Mouse (Mus musculus) neural tube, embryonic 13.5 days (tissue): ENCODE data around the gene Srd5a1. TPM values are rescaled to one million over a fixed set of nuclear protein-coding genes. Genes with fewer than 3 reads are reported as not detected.
"Not testable (repeated sequence)": the region's sequence is repeated elsewhere in the genome, so short reads cannot be mapped to it uniquely, and the experiment has no call there.

Experiments
- ATAC-seq: fragments of 200-750 bp; cut with Nextera tagmentation; 2 replicates; pipeline ENCODE4 v1.8.0; 2017; ENCODE audit warnings: low read depth, mild to moderate bottlenecking, moderate TSS enrichment, moderate library complexity
- H3K27ac ChIP-seq: fragments of 300-500 bp; sonication (generic); replicated peaks from 2 replicates; pipeline ENCODE4 v1.5.1; 2015; ENCODE audit warnings: moderate library complexity, mild to moderate bottlenecking, inconsistent platforms
- H3K27me3 ChIP-seq: fragments of 300-500 bp; sonication (generic); 2 replicates; pipeline ENCODE4 v1.6.1; 2015; ENCODE audit warnings: mild to moderate bottlenecking, inconsistent platforms
- H3K36me3 ChIP-seq: fragments of 300-500 bp; sonication (generic); 2 replicates; pipeline ENCODE4 v1.6.1; 2015; ENCODE audit warnings: mild to moderate bottlenecking, inconsistent platforms
- H3K4me1 ChIP-seq: fragments of 300-500 bp; sonication (generic); replicated peaks from 2 replicates; pipeline ENCODE4 v1.6.1; 2015; ENCODE audit warnings: inconsistent platforms
- H3K4me2 ChIP-seq: fragments of 300-500 bp; sonication (generic); 2 replicates; pipeline ENCODE4 v1.6.1; 2015; ENCODE audit warnings: inconsistent platforms, mild to moderate bottlenecking, moderate library complexity
- H3K4me3 ChIP-seq: fragments of 300-500 bp; sonication (generic); 2 replicates; pipeline ENCODE4 v1.5.1; 2015; ENCODE audit warnings: mild to moderate bottlenecking, inconsistent platforms
- H3K9ac ChIP-seq: fragments of 300-500 bp; sonication (generic); 2 replicates; pipeline ENCODE4 v1.6.1; 2015; ENCODE audit warnings: moderate library complexity, mild to moderate bottlenecking, inconsistent platforms
- H3K9me3 ChIP-seq: fragments of 300-500 bp; sonication (generic); 2 replicates; pipeline ENCODE4 v1.6.1; 2016; ENCODE audit warnings: inconsistent platforms
- WGBS: fragments of 180-500 bp; shearing (Covaris S2); methylation state at CpG from one replicate; pipeline ENCODE4 v1.1.7; 2015; 5-methylcytosine and 5-hydroxymethylcytosine counted together
- polyA plus RNA-seq: library from polyadenylated mRNA; unstranded; fragments of >200 nt; fragmentation: Nextera tagmentation; extraction: Ambion mirVana; gene quantifications from 2 replicates; pipeline ENCODE4 v1.2.1, GENCODE M21; 2015

Srd5a1 gene
- polyA plus RNA-seq, 1 experiment from 2014 or later, result 25.7 TPM

DNA sequence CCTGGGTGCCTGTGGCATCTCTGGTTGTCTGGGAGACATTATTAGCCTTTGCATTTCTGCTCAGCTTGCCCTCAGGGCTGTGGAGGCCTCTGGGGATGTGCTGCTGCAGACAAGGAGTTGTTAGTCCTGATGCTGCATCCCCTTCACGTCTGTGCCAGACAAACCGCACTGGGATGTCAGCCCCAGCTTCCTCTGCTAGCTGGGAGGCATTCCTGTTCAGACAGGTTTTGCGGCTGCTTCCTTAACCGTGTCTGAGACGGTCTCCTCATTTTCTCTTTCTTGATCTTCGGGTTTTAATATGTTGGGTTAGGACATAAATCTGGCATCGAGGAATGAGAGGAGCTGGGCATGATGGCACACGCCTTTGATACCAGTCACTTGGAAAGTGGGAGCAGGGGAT lies 19.0 kb downstream of the Srd5a1 start:
- no peaks in the 10 kb centered on the region for H3K4me1 ChIP-seq
- H3K9ac ChIP-seq, result no peak overlapping the region
- WGBS, result 79% methylated on average over 8 of the region's 8 CpGs
- no peak overlapping the region for H3K4me3 ChIP-seq
- H3K9me3 ChIP-seq, result no peaks in the 10 kb centered on the region
- no peak overlapping the region for H3K4me2 ChIP-seq
- ATAC-seq, result no peak
- H3K27me3 ChIP-seq, result no peaks in the 10 kb centered on the region
- H3K27ac ChIP-seq, result no peak overlapping the region
- no peaks in the 10 kb centered on the region for H3K36me3 ChIP-seq

GRCm38 (mm10) chr13:69591338-69591737 lies 19.9 kb downstream of the Srd5a1 start:
- no peaks in the 10 kb centered on the region for H3K9me3 ChIP-seq
- H3K36me3 ChIP-seq, result no peaks in the 10 kb centered on the region
- no peak overlapping the region for H3K4me3 ChIP-seq
- H3K9ac ChIP-seq, result no peak overlapping the region
- H3K4me1 ChIP-seq, result no peaks in the 10 kb centered on the region
- whole genome bisulfite sequencing, result 94% methylated on average over 5 of the region's 5 CpGs
- H3K4me2 ChIP-seq, result no peak overlapping the region
- H3K27me3 ChIP-seq, result no peaks in the 10 kb centered on the region
- ATAC-seq, result no peak
- H3K27ac ChIP-seq, result no peak overlapping the region

GRCm38 (mm10) chr13:69588263-69588662 lies 23.0 kb downstream of the Srd5a1 start:
- no peak overlapping the region for H3K4me3 ChIP-seq
- H3K9ac ChIP-seq, result no peak overlapping the region
- no peaks in the 10 kb centered on the region for H3K36me3 ChIP-seq
- H3K4me2 ChIP-seq, result no peak overlapping the region
- no peaks in the 10 kb centered on the region for H3K9me3 ChIP-seq
- no peaks in the 10 kb centered on the region for H3K27me3 ChIP-seq
- ATAC-seq, result no peak
- H3K27ac ChIP-seq, result no peak overlapping the region
- no peaks in the 10 kb centered on the region for H3K4me1 ChIP-seq
- WGBS, result 79% methylated on average over 6 of the region's 6 CpGs

GRCm38 (mm10) chr13:69587849-69588248 lies 23.4 kb downstream of the Srd5a1 start:
- 87% methylated on average over 3 of the region's 3 CpGs for WGBS

GRCm38 (mm10) chr13:69586337-69586736 lies 24.9 kb downstream of the Srd5a1 start:
- Histone ChIP-seq H3K27ac (no peak overlapping the region), H3K36me3 (no peaks in the 10 kb centered on the region), H3K27me3 (no peaks in the 10 kb centered on the region), H3K9ac (no peak overlapping the region), H3K4me1 (no peaks in the 10 kb centered on the region), H3K4me3 (no peak overlapping the region), H3K9me3 (no peaks in the 10 kb centered on the region), H3K4me2 (no peak overlapping the region)
- no peak for ATAC-seq
- WGBS, result 58% methylated on average over 10 of the region's 10 CpGs

More at GRCm38 (mm10) chr13:69587849-69588248, 23.4 kb downstream of the Srd5a1 start:
- H3K9me3 ChIP-seq, result no peaks in the 10 kb centered on the region
- no peak overlapping the region for H3K4me3 ChIP-seq
- no peaks in the 10 kb centered on the region for H3K4me1 ChIP-seq
- no peak overlapping the region for H3K27ac ChIP-seq
- no peak for ATAC-seq
- H3K4me2 ChIP-seq, result no peak overlapping the region
- no peak overlapping the region for H3K9ac ChIP-seq
- H3K36me3 ChIP-seq, result no peaks in the 10 kb centered on the region
- no peaks in the 10 kb centered on the region for H3K27me3 ChIP-seq

GRCm38 (mm10) chr13:69585828-69586227 lies 25.4 kb downstream of the Srd5a1 start:
- Histone ChIP-seq H3K4me3 (no peak overlapping the region), H3K27me3 (no peaks in the 10 kb centered on the region)
- WGBS, result 37% methylated on average over 6 of the region's 6 CpGs

DNA sequence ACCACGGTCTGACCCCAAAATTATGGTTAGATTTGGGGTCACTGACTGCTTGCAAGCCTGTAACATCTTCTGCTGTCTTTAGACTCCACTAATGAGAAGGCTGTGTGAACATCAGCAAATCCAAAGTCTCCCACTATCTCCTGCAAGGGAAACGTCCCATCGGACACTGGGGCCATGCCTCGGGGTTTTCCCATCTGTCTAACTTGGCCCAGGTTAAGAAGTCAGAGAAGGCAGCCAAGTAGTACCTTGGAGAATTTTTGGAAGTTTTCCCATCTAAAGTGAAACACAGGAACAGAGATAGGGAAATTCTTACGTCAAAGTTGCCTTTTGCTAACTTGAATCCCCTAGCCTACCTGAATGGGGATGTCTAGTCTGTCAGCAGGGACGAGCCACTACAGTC lies 27.7 kb downstream of the Srd5a1 start:
- H3K9ac ChIP-seq, result no peak overlapping the region
- no peaks in the 10 kb centered on the region for H3K4me1 ChIP-seq
- H3K4me3 ChIP-seq, result no peak overlapping the region
- H3K36me3 ChIP-seq, result no peaks in the 10 kb centered on the region
- no peaks in the 10 kb centered on the region for H3K27me3 ChIP-seq
- H3K9me3 ChIP-seq, result no peaks in the 10 kb centered on the region
- no peak for ATAC-seq
- H3K27ac ChIP-seq, result no peak overlapping the region
- 93% methylated on average over 6 of the region's 6 CpGs for WGBS
- no peak overlapping the region for H3K4me2 ChIP-seq

More at GRCm38 (mm10) chr13:69585828-69586227, 25.4 kb downstream of the Srd5a1 start:
- H3K4me1 ChIP-seq, result no peaks in the 10 kb centered on the region
- H3K9me3 ChIP-seq, result no peaks in the 10 kb centered on the region
- H3K36me3 ChIP-seq, result no peaks in the 10 kb centered on the region
- no peak overlapping the region for H3K4me2 ChIP-seq
- no peak for ATAC-seq
- H3K9ac ChIP-seq, result no peak overlapping the region
- no peak overlapping the region for H3K27ac ChIP-seq

GRCm38 (mm10) chr13:69582411-69582810 lies 28.8 kb downstream of the Srd5a1 start:
- Histone ChIP-seq H3K36me3 (no peaks in the 10 kb centered on the region), H3K4me3 (no peak overlapping the region), H3K27ac (no peak overlapping the region), H3K9ac (no peak overlapping the region), H3K27me3 (no peaks in the 10 kb centered on the region), H3K4me1 (no peaks in the 10 kb centered on the region), H3K9me3 (no peaks in the 10 kb centered on the region), H3K4me2 (no peak overlapping the region)
- ATAC-seq, result no peak
- 93% methylated on average over 6 of the region's 6 CpGs for WGBS

GRCm38 (mm10) chr13:69577181-69577834 lies 33.9 kb downstream of the Srd5a1 start:
- Histone ChIP-seq H3K36me3 (no peaks in the 10 kb centered on the region), H3K4me3 (no peak overlapping the region), H3K27me3 (no peaks in the 10 kb centered on the region), H3K4me1 (no peaks in the 10 kb centered on the region), H3K9me3 (no peaks in the 10 kb centered on the region), H3K9ac (no peak overlapping the region), H3K4me2 (no peak overlapping the region), H3K27ac (no peak overlapping the region)
- no peak for ATAC-seq
- WGBS, result 93% methylated on average over 16 of the region's 16 CpGs

DNA sequence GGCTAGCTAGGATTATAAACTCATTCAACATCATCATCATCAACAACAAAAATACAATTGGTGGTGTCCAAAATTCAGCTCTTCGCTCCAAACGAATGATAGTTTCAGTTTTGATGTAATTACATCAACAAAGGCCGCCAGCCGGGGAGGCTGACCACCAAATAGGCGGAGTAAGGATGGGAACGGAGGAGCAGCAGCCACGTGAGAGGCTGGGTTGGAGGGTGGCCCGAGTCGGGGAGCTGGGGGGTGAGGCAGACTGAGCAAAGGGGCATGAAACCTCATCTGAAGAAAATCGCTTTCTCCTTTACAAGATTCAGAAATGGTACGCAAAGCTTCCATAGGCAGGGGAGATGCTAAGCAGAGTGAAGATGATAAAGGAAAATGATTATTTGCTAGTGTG lies 34.6 kb downstream of the Srd5a1 start:
- H3K9me3 ChIP-seq, result no peaks in the 10 kb centered on the region
- 64% methylated on average over 11 of the region's 11 CpGs for WGBS
- no peaks in the 10 kb centered on the region for H3K27me3 ChIP-seq
- H3K4me3 ChIP-seq, result no peak overlapping the region
- H3K4me1 ChIP-seq, result no peaks in the 10 kb centered on the region
- H3K9ac ChIP-seq, result no peak overlapping the region
- H3K27ac ChIP-seq, result no peak overlapping the region
- no peak overlapping the region for H3K4me2 ChIP-seq
- H3K36me3 ChIP-seq, result no peaks in the 10 kb centered on the region
- ATAC-seq, result no peak

DNA sequence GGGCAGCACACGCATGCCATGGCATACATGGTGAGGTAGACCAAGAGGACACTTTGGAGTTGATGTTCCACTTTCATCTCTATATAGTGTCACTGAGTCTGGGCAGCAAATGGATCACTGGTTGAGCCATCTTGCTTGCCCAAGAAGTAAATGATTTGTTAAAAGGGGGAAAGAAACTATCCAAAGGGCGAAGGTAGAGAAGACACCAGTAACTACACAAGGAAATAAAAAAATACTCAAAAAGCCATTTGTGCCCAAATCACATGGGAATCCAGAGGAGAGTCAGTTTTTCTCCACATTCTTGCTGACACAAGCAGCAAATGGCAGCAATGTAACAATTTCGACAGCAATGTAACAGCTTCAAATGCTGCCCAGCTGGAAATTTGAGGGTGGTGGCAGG lies 38.6 kb downstream of the Srd5a1 start:
- H3K4me2 ChIP-seq, result no peak overlapping the region
- no peaks in the 10 kb centered on the region for H3K36me3 ChIP-seq
- H3K27me3 ChIP-seq, result no peaks in the 10 kb centered on the region
- H3K9me3 ChIP-seq, result no peaks in the 10 kb centered on the region
- 94% methylated on average over 3 of the region's 3 CpGs for WGBS
- no peak overlapping the region for H3K27ac ChIP-seq
- no peaks in the 10 kb centered on the region for H3K4me1 ChIP-seq
- ATAC-seq, result no peak
- H3K4me3 ChIP-seq, result no peak overlapping the region
- no peak overlapping the region for H3K9ac ChIP-seq

DNA sequence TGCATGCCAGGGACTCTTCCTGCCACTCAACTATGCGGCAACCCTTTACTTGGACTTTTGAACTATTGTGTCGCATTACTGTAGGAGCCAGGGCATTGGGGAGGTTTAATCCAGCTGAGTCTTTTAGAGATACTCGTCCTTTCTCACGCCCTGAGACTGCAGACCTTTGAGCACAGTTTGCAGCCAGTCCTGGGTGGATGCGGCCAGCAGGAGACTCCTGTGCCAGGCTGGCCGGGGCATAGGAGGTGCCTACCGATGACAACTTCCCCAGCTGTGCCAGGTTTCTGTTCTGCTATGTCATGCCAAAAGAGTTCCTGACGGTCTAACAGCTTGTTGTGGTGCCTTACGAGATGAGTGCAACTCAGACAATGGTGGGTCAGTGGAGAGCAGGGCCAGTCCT lies 42.0 kb downstream of the Srd5a1 start:
- no peak overlapping the region for H3K27ac ChIP-seq
- no peak overlapping the region for H3K4me3 ChIP-seq
- H3K27me3 ChIP-seq, result no peaks in the 10 kb centered on the region
- 85% methylated on average over 9 of the region's 9 CpGs for WGBS
- no peaks in the 10 kb centered on the region for H3K36me3 ChIP-seq
- no peaks in the 10 kb centered on the region for H3K4me1 ChIP-seq
- H3K9ac ChIP-seq, result no peak overlapping the region
- H3K9me3 ChIP-seq, result no peaks in the 10 kb centered on the region
- no peak overlapping the region for H3K4me2 ChIP-seq
- ATAC-seq, result no peak

- not testable (repeated sequence) for H3K4me3 ChIP-seq, H3K27ac ChIP-seq, ATAC-seq, H3K4me1 ChIP-seq, H3K36me3 ChIP-seq, H3K9me3 ChIP-seq, H3K27me3 ChIP-seq, H3K9ac ChIP-seq, H3K4me2 ChIP-seq
- 91% methylated on average over 4 of the region's 4 CpGs for WGBS
These were observed 45.8 kb downstream of the Srd5a1 start for GRCm38 (mm10) chr13:69565401-69565800.
